Mouse (Mus musculus): ENCODE data around the gene Calml3.

Calml3 gene

GRCm38 (mm10) chr13:3779575-3780226 is 24.4 kb downstream of the Calml3 start:
- peak; percentile 40 for DNase-seq (ENCODE audit: low spot score)

GRCm38 (mm10) chr13:3778591-3779364 is 25.3 kb downstream of the Calml3 start:
- no peak for DNase-seq (ENCODE audit: low spot score)

- DNase-seq (ENCODE audit: low spot score) = no peak
Measured at GRCm38 (mm10) chr13:3777216-3777912, 26.8 kb downstream of the Calml3 start.

GRCm38 (mm10) chr13:3776446-3776845 is 27.7 kb downstream of the Calml3 start:
- no peak for DNase-seq (ENCODE audit: low spot score)

GRCm38 (mm10) chr13:3774991-3775390 is 29.1 kb downstream of the Calml3 start:
- DNase-seq (ENCODE audit: low spot score) = no peak

GRCm38 (mm10) chr13:3774280-3774679 is 29.8 kb downstream of the Calml3 start:
- DNase-seq (ENCODE audit: low spot score) = no peak

- DNase-seq (ENCODE audit: low spot score) = no peak
Measured at GRCm38 (mm10) chr13:3773149-3773688, 30.9 kb downstream of the Calml3 start.

- DNase-seq (ENCODE audit: low spot score) = no peak
Measured at GRCm38 (mm10) chr13:3771221-3771620, 32.9 kb downstream of the Calml3 start.

GRCm38 (mm10) chr13:3770170-3771024 is 33.7 kb downstream of the Calml3 start:
- peak; percentile 59 for DNase-seq (ENCODE audit: low spot score)

- DNase-seq (ENCODE audit: low spot score) = no peak
Measured at GRCm38 (mm10) chr13:3769531-3769930, 34.6 kb downstream of the Calml3 start.

GRCm38 (mm10) chr13:3768621-3769020 is 35.5 kb downstream of the Calml3 start:
- no peak for DNase-seq (ENCODE audit: low spot score)

GRCm38 (mm10) chr13:3767086-3767485 is 37.0 kb downstream of the Calml3 start:
- peak; percentile 78 for DNase-seq (ENCODE audit: low spot score)

GRCm38 (mm10) chr13:3765781-3766180 is 38.3 kb downstream of the Calml3 start:
- no peak for DNase-seq (ENCODE audit: low spot score)

GRCm38 (mm10) chr13:3761131-3761530 is 43.0 kb downstream of the Calml3 start:
- no peak for DNase-seq (ENCODE audit: low spot score)

GRCm38 (mm10) chr13:3758347-3758746 is 45.8 kb downstream of the Calml3 start:
- no peak for DNase-seq (ENCODE audit: low spot score)

- no peak for DNase-seq (ENCODE audit: low spot score)
Measured at GRCm38 (mm10) chr13:3753291-3753690, 50.8 kb downstream of the Calml3 start.
